Mouse (Mus musculus) left cerebral cortex, adult 8-10 months (tissue): ENCODE data around the gene Asb9. TPM values are rescaled to one million over a fixed set of nuclear protein-coding genes. Genes with fewer than 3 reads are reported as not detected.

Source experiments
- DNase-seq, 2 experiments: peaks; one replicate each; pipeline ENCODE4 v3.0.0; 2022; ENCODE audit warnings: low spot score in 2 of 2
- total RNA-seq, 4 experiments: library from RNA; stranded (reverse); gene quantifications; 2 replicates each; pipeline ENCODE4 v1.2.4; 2022

Gene Asb9
- total RNA-seq, result not detected

DNA sequence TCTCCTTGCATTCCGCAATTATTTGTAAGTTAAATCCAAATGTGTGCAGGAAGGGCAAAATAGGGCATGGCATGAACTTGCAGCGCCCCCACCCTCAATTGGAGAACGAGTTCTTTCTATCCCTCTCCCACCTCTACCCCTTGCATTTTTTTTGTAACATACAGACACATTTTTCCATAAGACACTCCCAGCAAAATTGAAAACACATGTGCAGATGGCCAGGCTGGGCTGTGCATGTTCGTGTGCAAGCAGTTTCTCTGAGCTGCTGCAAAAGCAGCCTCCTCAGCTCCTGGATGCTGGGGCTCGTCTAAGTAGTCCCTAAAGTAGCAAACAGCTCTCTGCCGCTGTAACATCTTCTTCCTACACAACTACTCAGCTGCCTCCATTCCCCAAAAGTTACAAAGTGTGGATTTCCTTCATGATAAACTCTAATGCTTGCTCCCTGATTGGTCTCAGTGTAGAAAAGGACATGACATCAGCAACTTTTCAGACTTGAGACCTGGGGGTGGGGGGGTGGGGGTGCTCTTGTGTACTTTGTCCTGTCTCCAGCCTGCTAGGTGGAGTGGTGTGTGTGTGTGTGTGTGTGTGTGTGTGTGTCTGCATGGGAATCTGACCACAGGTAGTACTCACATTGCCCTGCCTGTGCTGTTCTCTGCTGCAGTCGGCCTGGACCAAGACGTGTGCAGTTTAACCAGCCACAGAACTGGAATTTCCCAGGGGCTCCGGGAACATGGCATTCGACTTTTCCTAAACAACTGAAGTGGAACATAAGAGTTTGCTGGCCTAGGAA is at the start of gene Asb9:
Gene Asb9, plus strand, starts transcription at position 619 of the 790 bp plus-strand sequence.
- no peak for DNase-seq

DNA sequence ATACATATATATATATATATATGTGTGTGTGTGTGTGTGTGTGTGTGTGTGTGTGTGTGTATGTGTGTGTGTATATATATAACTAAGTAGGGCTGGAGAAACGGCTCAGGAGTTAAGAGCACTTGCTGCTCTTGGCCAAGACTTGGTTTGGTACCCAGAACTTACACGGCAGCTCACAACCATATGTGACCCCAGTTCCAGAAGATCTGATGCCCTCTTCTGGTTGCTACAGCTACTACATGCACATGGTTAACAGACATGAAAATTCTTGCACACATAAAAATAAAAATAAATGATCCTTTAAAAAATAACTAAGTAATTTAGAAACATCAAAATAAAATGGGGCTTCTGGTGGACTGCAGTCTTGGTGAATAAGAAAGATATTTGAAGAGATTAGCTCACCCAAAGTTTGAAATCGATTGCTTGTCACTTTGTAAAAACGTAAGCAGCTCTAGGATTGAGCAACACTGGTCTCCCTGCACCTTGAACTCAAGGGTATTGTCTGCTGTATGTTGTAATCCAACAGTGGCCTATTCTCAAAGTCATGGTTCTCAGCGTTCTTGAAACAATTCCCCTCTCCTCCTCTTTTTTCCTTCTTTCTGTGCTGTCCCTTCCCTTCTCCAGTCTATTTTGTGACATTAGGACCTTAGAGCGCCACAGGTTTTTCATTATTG is 46.8 kb upstream of the Asb9 start:
- DNase-seq, result no peak

DNA sequence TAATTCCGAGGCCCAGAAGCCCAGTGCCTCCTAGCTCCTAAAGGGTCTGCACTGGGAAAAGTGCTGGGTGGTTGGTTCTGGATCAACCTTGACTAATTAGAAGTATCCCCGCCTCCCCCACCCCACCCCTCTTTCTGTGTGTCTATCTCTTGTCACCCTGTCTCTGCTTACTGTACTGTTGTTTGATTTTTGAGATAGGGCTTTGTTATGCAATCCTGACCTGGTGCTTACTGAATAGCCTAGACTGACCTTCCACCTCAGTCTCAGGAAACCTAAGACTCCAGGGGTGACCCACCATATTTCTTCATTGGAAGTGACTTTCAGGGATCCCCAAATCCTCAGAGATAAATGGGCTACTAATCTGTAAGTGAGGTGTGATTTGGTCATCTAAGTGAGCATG is 3.9 kb upstream of the Asb9 start:
- DNase-seq, result no peak

- no peak for DNase-seq
Measured at GRCm38 (mm10) chrX:164507068-164507467, 941 bp downstream of the Asb9 start.

DNA sequence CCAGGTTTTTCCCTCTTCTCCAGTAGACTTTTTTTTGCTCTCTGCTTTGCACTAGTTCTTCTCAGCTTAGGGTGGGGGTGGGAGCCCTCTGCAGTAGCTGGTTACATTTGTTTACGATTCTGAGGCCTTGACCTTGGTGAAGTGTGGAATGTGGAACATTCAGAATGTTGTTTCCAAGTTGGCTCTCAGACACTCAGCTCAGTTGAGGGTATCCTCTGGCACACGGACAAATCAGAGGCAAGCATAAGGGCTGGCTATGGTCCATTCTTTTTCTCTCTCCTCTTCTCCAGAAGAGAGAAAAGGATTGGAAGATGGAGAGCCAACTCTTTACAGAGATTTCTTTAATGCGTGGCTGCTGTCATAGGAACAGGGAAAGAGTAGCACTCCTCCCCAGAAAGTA is 2.6 kb downstream of the Asb9 start:
- no peak for DNase-seq

- no peak for DNase-seq
Measured at GRCm38 (mm10) chrX:164522138-164522537, 16.0 kb downstream of the Asb9 start.

DNA sequence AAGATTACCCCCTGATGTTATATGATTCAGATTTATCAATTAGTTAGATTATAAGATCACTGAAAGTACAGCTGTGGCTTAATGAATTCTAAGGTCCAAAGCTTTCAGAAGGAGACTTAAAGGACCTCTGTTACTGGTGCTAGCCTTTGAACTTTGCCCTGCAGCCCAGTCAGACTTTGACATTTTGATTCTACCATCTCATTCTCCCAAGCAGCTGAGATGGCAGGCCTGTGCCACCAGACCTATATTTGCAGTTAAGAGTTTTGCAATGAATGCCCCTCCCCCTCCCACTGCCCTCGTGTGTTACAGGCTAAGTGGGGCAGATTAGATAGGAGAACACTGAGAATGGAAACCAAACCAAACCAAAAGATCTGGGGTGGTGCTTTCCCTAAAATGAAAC is 20.4 kb downstream of the Asb9 start:
- no peak for DNase-seq

GRCm38 (mm10) chrX:164541436-164542317 is 35.5 kb downstream of the Asb9 start:
- DNase-seq, result peak in 1 of 2 experiments; percentile 1

DNA sequence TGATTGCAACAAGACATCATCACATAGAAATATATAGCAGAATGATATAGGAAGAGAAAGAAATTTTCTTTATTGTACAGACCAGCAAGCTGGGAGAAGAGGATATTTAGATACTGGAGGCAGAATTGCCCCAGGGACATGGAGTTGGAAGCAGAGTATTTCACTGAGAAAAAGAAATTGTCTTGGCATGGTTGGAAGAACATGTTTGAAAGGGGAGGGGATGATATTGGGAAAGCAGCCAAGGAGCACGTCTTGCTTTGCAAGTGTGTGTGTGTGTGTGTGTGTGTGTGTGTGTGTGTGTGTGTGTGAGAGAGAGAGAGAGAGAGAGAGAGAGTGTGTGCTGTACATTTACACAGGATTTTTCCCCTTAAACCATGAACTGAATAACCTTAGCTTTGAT is 64.1 kb downstream of the Asb9 start:
- DNase-seq, result no peak

DNA sequence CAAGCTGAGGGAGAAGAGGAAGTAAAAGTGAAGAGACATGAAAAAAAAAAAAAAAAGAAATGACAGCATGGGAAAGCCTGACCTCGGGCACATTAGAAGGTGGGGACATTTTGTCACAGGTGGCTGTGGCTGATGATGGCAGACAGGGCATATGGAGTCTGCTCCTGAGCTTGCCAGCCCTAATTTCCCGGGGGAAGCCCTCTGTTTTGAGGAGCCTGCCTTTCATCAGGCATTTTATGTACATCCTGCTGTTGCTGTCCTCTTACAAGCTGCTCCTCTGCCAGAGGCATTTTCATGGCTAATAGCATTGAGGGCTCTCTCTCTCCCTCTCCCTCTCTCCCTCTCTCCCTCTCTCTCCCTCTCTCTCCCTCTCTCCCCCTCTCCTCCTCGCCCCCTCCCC is 70.8 kb downstream of the Asb9 start:
- DNase-seq, result no peak

Other genes starting within 250 kb of the Asb9 start
- 1 to 10 TPM; 1.1 to 1.6 (median 1.3) TPM for gene Bmx, start 248.1 kb upstream of the Asb9 start, total RNA-seq
- 10 to 100 TPM in 3 of 4 experiments, 1 to 10 TPM in 1; 8.9 to 11.1 (median 10.4) TPM for gene Pir, start 237.0 kb upstream of the Asb9 start, total RNA-seq
- gene Vegfd, start 132.9 kb upstream of the Asb9 start, total RNA-seq, result 1 to 10 TPM; 2.1 to 3.2 (median 2.3) TPM
- gene Piga, start 86.5 kb upstream of the Asb9 start, total RNA-seq, result 1 to 10 TPM; 6.0 to 6.9 (median 6.2) TPM
- gene Asb11, start 69.3 kb upstream of the Asb9 start, total RNA-seq, result 1 to 10 TPM; 5.3 to 7.6 (median 6.4) TPM